Mouse (Mus musculus): ENCODE results near the gene Nps. TPM values are rescaled to one million over a fixed set of nuclear protein-coding genes. Genes with fewer than 3 reads are reported as not detected.

The Nps gene
- polyA plus RNA-seq, 1 experiment, result not detected

- no peak for TF ChIP-seq MYOD1 (IDR thresholded peaks at IDR 0.05; ENCODE audit: control insufficient read depth, insufficient read length, low read depth)
- TF ChIP-seq FOSL1 (IDR thresholded peaks at IDR 0.05; ENCODE audit: insufficient read depth, low read length, poor library complexity, severe bottlenecking), result no peak
- TF ChIP-seq CEBPB (IDR thresholded peaks at IDR 0.05; ENCODE audit: low read depth), result no peak
- TF ChIP-seq CTCF (IDR thresholded peaks at IDR 0.05; ENCODE audit: control insufficient read depth, insufficient read depth, insufficient read length), result no peak
Measured at GRCm38 (mm10) chr7:135244171-135244880, 14.2 kb upstream of the Nps start.

GRCm38 (mm10) chr7:135246386-135246785, 12.1 kb upstream of the Nps start:
- no peak for TF ChIP-seq MYOD1 (IDR thresholded peaks at IDR 0.05; ENCODE audit: control insufficient read depth, insufficient read length, low read depth)
- TF ChIP-seq CTCF (IDR thresholded peaks at IDR 0.05; ENCODE audit: control insufficient read depth, insufficient read depth, insufficient read length), result no peak
- no peak for TF ChIP-seq CEBPB (IDR thresholded peaks at IDR 0.05; ENCODE audit: low read depth)
- TF ChIP-seq MYOG (IDR thresholded peaks at IDR 0.05; ENCODE audit: control insufficient read depth, extremely low read depth, insufficient read length), result no peak
- no peak for TF ChIP-seq MAX (IDR thresholded peaks at IDR 0.05)
- TF ChIP-seq USF1 (IDR thresholded peaks at IDR 0.05; ENCODE audit: low read depth), result no peak
- TF ChIP-seq FOSL1 (IDR thresholded peaks at IDR 0.05; ENCODE audit: insufficient read depth, low read length, poor library complexity, severe bottlenecking), result no peak
- H3K27me3 ChIP-seq (ENCODE audit: control insufficient read depth, insufficient read depth, insufficient read length), result no peaks in the 10 kb centered on the region
- H3K79me3 ChIP-seq (ENCODE audit: low read depth), result no peaks in the 10 kb centered on the region
- H3K79me2 ChIP-seq (ENCODE audit: control insufficient read depth, insufficient read depth), result no peaks in the 10 kb centered on the region
- H3K4me3 ChIP-seq (ENCODE audit: insufficient read depth, poor library complexity, severe bottlenecking), result no peak overlapping the region
- H3ac ChIP-seq (ENCODE audit: control insufficient read depth, insufficient read length, low read depth), result no peak overlapping the region
- no peaks in the 10 kb centered on the region for H3K36me3 ChIP-seq (ENCODE audit: control insufficient read depth, insufficient read depth)

More at GRCm38 (mm10) chr7:135244171-135244880, 14.2 kb upstream of the Nps start:
- no peaks in the 10 kb centered on the region for H3K36me3 ChIP-seq (ENCODE audit: control insufficient read depth, insufficient read depth)
- no peaks in the 10 kb centered on the region for H3K79me2 ChIP-seq (ENCODE audit: control insufficient read depth, insufficient read depth)
- H3K27me3 ChIP-seq (ENCODE audit: control insufficient read depth, insufficient read depth, insufficient read length), result no peaks in the 10 kb centered on the region
- H3ac ChIP-seq (ENCODE audit: control insufficient read depth, insufficient read length, low read depth), result no peak overlapping the region
- no peak overlapping the region for H3K4me3 ChIP-seq (ENCODE audit: insufficient read depth, poor library complexity, severe bottlenecking)
- H3K79me3 ChIP-seq (ENCODE audit: low read depth), result no peaks in the 10 kb centered on the region

GRCm38 (mm10) chr7:135253249-135253648, 5.3 kb upstream of the Nps start:
- Histone ChIP-seq H3K79me3 (ENCODE audit: low read depth) (no peaks in the 10 kb centered on the region), H3K4me3 (ENCODE audit: insufficient read depth, poor library complexity, severe bottlenecking) (no peak overlapping the region), H3K36me3 (ENCODE audit: control insufficient read depth, insufficient read depth) (no peaks in the 10 kb centered on the region), H3K27me3 (ENCODE audit: control insufficient read depth, insufficient read depth, insufficient read length) (no peaks in the 10 kb centered on the region), H3ac (ENCODE audit: control insufficient read depth, insufficient read length, low read depth) (no peak overlapping the region), H3K79me2 (ENCODE audit: control insufficient read depth, insufficient read depth) (no peaks in the 10 kb centered on the region)
- TF ChIP-seq FOSL1 (IDR thresholded peaks at IDR 0.05; ENCODE audit: insufficient read depth, low read length, poor library complexity, severe bottlenecking), result no peak

GRCm38 (mm10) chr7:135254423-135254822, 4.1 kb upstream of the Nps start:
- H3ac ChIP-seq (ENCODE audit: control insufficient read depth, insufficient read length, low read depth), result no peak overlapping the region

GRCm38 (mm10) chr7:135271011-135271410, 12.5 kb downstream of the Nps start:
- Histone ChIP-seq H3K4me3 (ENCODE audit: insufficient read depth, poor library complexity, severe bottlenecking) (no peak overlapping the region), H3K79me2 (ENCODE audit: control insufficient read depth, insufficient read depth) (no peaks in the 10 kb centered on the region), H3K27me3 (ENCODE audit: control insufficient read depth, insufficient read depth, insufficient read length) (no peaks in the 10 kb centered on the region), H3ac (ENCODE audit: control insufficient read depth, insufficient read length, low read depth) (no peak overlapping the region), H3K79me3 (ENCODE audit: low read depth) (no peaks in the 10 kb centered on the region), H3K36me3 (ENCODE audit: control insufficient read depth, insufficient read depth) (no peaks in the 10 kb centered on the region)
- no peak for TF ChIP-seq CTCF (IDR thresholded peaks at IDR 0.05; ENCODE audit: control insufficient read depth, insufficient read depth, insufficient read length)
- no peak for TF ChIP-seq FOSL1 (IDR thresholded peaks at IDR 0.05; ENCODE audit: insufficient read depth, low read length, poor library complexity, severe bottlenecking)
- no peak for TF ChIP-seq MYOD1 (IDR thresholded peaks at IDR 0.05; ENCODE audit: control insufficient read depth, insufficient read length, low read depth)
- TF ChIP-seq MAX (IDR thresholded peaks at IDR 0.05), result no peak
- TF ChIP-seq USF1 (IDR thresholded peaks at IDR 0.05; ENCODE audit: low read depth), result no peak
- no peak for TF ChIP-seq CEBPB (IDR thresholded peaks at IDR 0.05; ENCODE audit: low read depth)

More at GRCm38 (mm10) chr7:135254423-135254822, 4.1 kb upstream of the Nps start:
- H3K79me2 ChIP-seq (ENCODE audit: control insufficient read depth, insufficient read depth), result no peaks in the 10 kb centered on the region
- TF ChIP-seq USF1 (IDR thresholded peaks at IDR 0.05; ENCODE audit: low read depth) (no peak), CTCF (IDR thresholded peaks at IDR 0.05; ENCODE audit: control insufficient read depth, insufficient read depth, insufficient read length) (no peak), MYOG (IDR thresholded peaks at IDR 0.05; ENCODE audit: control insufficient read depth, extremely low read depth, insufficient read length) (no peak), FOSL1 (IDR thresholded peaks at IDR 0.05; ENCODE audit: insufficient read depth, low read length, poor library complexity, severe bottlenecking) (no peak), MAX (IDR thresholded peaks at IDR 0.05) (no peak), CEBPB (IDR thresholded peaks at IDR 0.05; ENCODE audit: low read depth) (no peak), MYOD1 (IDR thresholded peaks at IDR 0.05; ENCODE audit: control insufficient read depth, insufficient read length, low read depth) (no peak)
- H3K36me3 ChIP-seq (ENCODE audit: control insufficient read depth, insufficient read depth), result no peaks in the 10 kb centered on the region
- H3K79me3 ChIP-seq (ENCODE audit: low read depth), result no peaks in the 10 kb centered on the region
- no peaks in the 10 kb centered on the region for H3K27me3 ChIP-seq (ENCODE audit: control insufficient read depth, insufficient read depth, insufficient read length)
- H3K4me3 ChIP-seq (ENCODE audit: insufficient read depth, poor library complexity, severe bottlenecking), result no peak overlapping the region

GRCm38 (mm10) chr7:135283212-135283611, 24.7 kb downstream of the Nps start:
- Histone ChIP-seq H3K27me3 (ENCODE audit: control insufficient read depth, insufficient read depth, insufficient read length) (no peaks in the 10 kb centered on the region), H3K36me3 (ENCODE audit: control insufficient read depth, insufficient read depth) (no peaks in the 10 kb centered on the region), H3K79me3 (ENCODE audit: low read depth) (no peaks in the 10 kb centered on the region), H3K4me3 (ENCODE audit: insufficient read depth, poor library complexity, severe bottlenecking) (no peak overlapping the region), H3ac (ENCODE audit: control insufficient read depth, insufficient read length, low read depth) (no peak overlapping the region), H3K79me2 (ENCODE audit: control insufficient read depth, insufficient read depth) (no peaks in the 10 kb centered on the region)
- no peak for TF ChIP-seq USF1 (IDR thresholded peaks at IDR 0.05; ENCODE audit: low read depth)
- TF ChIP-seq CEBPB (IDR thresholded peaks at IDR 0.05; ENCODE audit: low read depth), result no peak
- TF ChIP-seq MYOG (IDR thresholded peaks at IDR 0.05; ENCODE audit: control insufficient read depth, extremely low read depth, insufficient read length), result no peak
- TF ChIP-seq MAX (IDR thresholded peaks at IDR 0.05), result no peak
- TF ChIP-seq MYOD1 (IDR thresholded peaks at IDR 0.05; ENCODE audit: control insufficient read depth, insufficient read length, low read depth), result no peak
- TF ChIP-seq FOSL1 (IDR thresholded peaks at IDR 0.05; ENCODE audit: insufficient read depth, low read length, poor library complexity, severe bottlenecking), result no peak
- no peak for TF ChIP-seq CTCF (IDR thresholded peaks at IDR 0.05; ENCODE audit: control insufficient read depth, insufficient read depth, insufficient read length)
